ENCODE assay signal across 28 mouse cellular contexts in the genomic region with DNA sequence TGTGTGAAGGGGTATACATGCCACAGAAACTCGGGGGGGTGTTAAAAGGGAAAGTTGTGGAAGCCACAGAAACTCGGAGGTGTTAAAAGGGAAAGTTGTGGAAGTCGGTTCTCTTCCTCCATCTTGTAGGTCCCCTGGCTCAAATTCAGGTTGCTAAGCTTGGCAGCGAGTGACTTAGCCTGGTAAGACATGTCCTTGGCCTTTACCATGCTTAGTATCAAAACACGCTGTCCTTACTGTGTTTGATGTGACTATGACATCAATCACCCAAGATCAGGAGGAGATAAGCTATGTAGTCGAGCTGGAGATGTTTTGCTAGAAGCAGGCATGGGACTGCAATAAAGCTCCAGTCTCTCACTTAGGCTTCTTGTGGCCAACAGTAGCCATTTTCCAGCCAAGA.
DNase-seq lines count a peak whose midpoint lies in the region; ATAC-seq and TF ChIP-seq lines count a peak whose summit lies in the region.
"Had no signal": no experiment of that assay in that cellular context is flagged by ENCODE, and none has a peak within 500 bp of the region (broad histone marks: within the 10 kb centered on the region; RNA-seq: fewer than 3 reads in every experiment).

No protein-coding gene starts in this region.

- no peak for ATAC-seq in lung, embryonic 15.5 days (ENCODE audit: borderline replicate concordance, extremely low read depth, low FRiP score, low TSS enrichment)
- ATAC-seq in lung, postnatal 0 days: no peak
- ATAC-seq: forebrain, embryonic 13.5 days; intestine, embryonic 15.5 days; liver, embryonic 12.5 days had no signal

- no peak for TF ChIP-seq EP300 in lung, postnatal 0 days (IDR thresholded peaks at IDR 0.05)

- DNase-seq in lung, postnatal 0 days (ENCODE audit: low spot score): no peak
- peak; percentile 51 for DNase-seq in adrenal gland, adult 8-10 months
- DNase-seq in adrenal gland, postnatal 36 days: peak; percentile 56 to 60
- DNase-seq in kidney, postnatal 4 days: no peak
- DNase-seq in left cerebral cortex, adult 11 months (ENCODE audit: low spot score): no peak
- no peak for DNase-seq in kidney, postnatal 36 days
- DNase-seq: B cell, adult 2 months; cerebellum, adult 8-10 months; cerebellum, postnatal 25 days; gastrocnemius, postnatal 10 days; heart, postnatal 14 days; kidney, adult 8-10 months; layer of hippocampus, adult 9-11 months; lung, adult 2 months had no signal

- H3K4me2 ChIP-seq in lung, embryonic 15.5 days: no peak overlapping the region
- no peak overlapping the region for H3K4me2 ChIP-seq in lung, postnatal 0 days (replicated peaks; ENCODE audit: low read depth, low read length)
- H3K4me2 ChIP-seq: embryonic facial prominence, embryonic 15.5 days; forebrain, embryonic 13.5 days; hindbrain, embryonic 15.5 days; intestine, embryonic 15.5 days; liver, embryonic 12.5 days; midbrain, embryonic 12.5 days; neural tube, embryonic 13.5 days; stomach, embryonic 15.5 days had no signal

- H3K27me3 ChIP-seq in lung, embryonic 15.5 days: no peaks in the 10 kb centered on the region
- no peaks in the 10 kb centered on the region for H3K27me3 ChIP-seq in lung, postnatal 0 days (replicated peaks; ENCODE audit: insufficient read depth, low read length)
- H3K27me3 ChIP-seq: intestine, embryonic 15.5 days; stomach, embryonic 15.5 days had no signal

- H3K36me3 ChIP-seq in lung, embryonic 15.5 days: no peaks in the 10 kb centered on the region
- no peaks in the 10 kb centered on the region for H3K36me3 ChIP-seq in lung, postnatal 0 days (ENCODE audit: insufficient read depth, low read length)
- H3K36me3 ChIP-seq: embryonic facial prominence, embryonic 10.5 days; embryonic facial prominence, embryonic 15.5 days; hindbrain, embryonic 10.5 days; hindbrain, embryonic 15.5 days; intestine, embryonic 15.5 days; liver, embryonic 12.5 days; midbrain, embryonic 12.5 days; neural tube, embryonic 13.5 days; stomach, embryonic 15.5 days had no signal

- H3K4me1 ChIP-seq in lung, embryonic 15.5 days: no peaks in the 10 kb centered on the region
- no peaks in the 10 kb centered on the region for H3K4me1 ChIP-seq in lung, postnatal 0 days (ENCODE audit: insufficient read depth, low read depth, low read length)
- H3K4me1 ChIP-seq: embryonic facial prominence, embryonic 15.5 days; forebrain, embryonic 13.5 days; hindbrain, embryonic 15.5 days; intestine, embryonic 15.5 days; liver, embryonic 12.5 days; neural tube, embryonic 13.5 days; stomach, embryonic 15.5 days had no signal

- H3K27ac ChIP-seq in lung, embryonic 15.5 days: 0 out of 2 replicates have a peak overlapping the region, but pooled peaks have one; percentile 37
- H3K27ac ChIP-seq in lung, postnatal 0 days (ENCODE audit: low read length): no peak overlapping the region
- H3K27ac ChIP-seq: embryonic facial prominence, embryonic 10.5 days; embryonic facial prominence, embryonic 15.5 days; forebrain, embryonic 13.5 days; hindbrain, embryonic 10.5 days; hindbrain, embryonic 15.5 days; intestine, embryonic 15.5 days; kidney, postnatal 0 days; liver, embryonic 12.5 days; midbrain, embryonic 12.5 days; neural tube, embryonic 13.5 days; stomach, embryonic 15.5 days had no signal

- no peak overlapping the region for H3K4me3 ChIP-seq in lung, embryonic 15.5 days
- H3K4me3 ChIP-seq in lung, postnatal 0 days (ENCODE audit: low read depth, low read length): no peak overlapping the region
- H3K4me3 ChIP-seq: embryonic facial prominence, embryonic 10.5 days; embryonic facial prominence, embryonic 15.5 days; forebrain, embryonic 13.5 days; hindbrain, embryonic 10.5 days; hindbrain, embryonic 15.5 days; intestine, embryonic 15.5 days; liver, embryonic 12.5 days; megakaryocyte, embryonic 14.5 days; midbrain, embryonic 12.5 days; myocyte; neural tube, embryonic 13.5 days; stomach, embryonic 15.5 days had no signal

- H3K9me3 ChIP-seq in lung, embryonic 15.5 days: no peaks in the 10 kb centered on the region
- H3K9me3 ChIP-seq in lung, postnatal 0 days (ENCODE audit: low read length): no peaks in the 10 kb centered on the region
- H3K9me3 ChIP-seq: embryonic facial prominence, embryonic 10.5 days; embryonic facial prominence, embryonic 15.5 days; forebrain, embryonic 13.5 days; hindbrain, embryonic 10.5 days; hindbrain, embryonic 15.5 days; intestine, embryonic 15.5 days; liver, embryonic 12.5 days; megakaryocyte, embryonic 14.5 days; midbrain, embryonic 12.5 days; neural tube, embryonic 13.5 days; stomach, embryonic 15.5 days had no signal

- TF ChIP-seq CTCF in lung, postnatal 0 days (IDR thresholded peaks at IDR 0.05): no peak

- no peak overlapping the region for H3K9ac ChIP-seq in lung, embryonic 15.5 days
- H3K9ac ChIP-seq in lung, postnatal 0 days (replicated peaks; ENCODE audit: low read depth): no peak overlapping the region
- H3K9ac ChIP-seq: embryonic facial prominence, embryonic 15.5 days; forebrain, embryonic 13.5 days; hindbrain, embryonic 15.5 days; intestine, embryonic 15.5 days; liver, embryonic 12.5 days; midbrain, embryonic 12.5 days; neural tube, embryonic 13.5 days; stomach, embryonic 15.5 days had no signal

- WGBS in lung, embryonic 15.5 days: 47% methylated on average over 6 of the region's 6 CpGs
- 41% methylated on average over 6 of the region's 6 CpGs for WGBS in lung, postnatal 0 days

Comparison
In these comparisons a context has a peak if more than half of its experiments do, and no peak if none do; other contexts are left out.
1. DNase-seq: peak in adrenal gland, adult 8-10 months (single experiment) and adrenal gland, postnatal 36 days (2 of 2); none in lung, postnatal 0 days (single experiment), kidney, postnatal 4 days (0 of 2), left cerebral cortex, adult 11 months (single experiment) and kidney, postnatal 36 days (0 of 2).